Mouse (Mus musculus): ENCODE results near the gene Cela3b.

- TF ChIP-seq CTCF (IDR thresholded peaks at IDR 0.05; ENCODE audit: borderline replicate concordance, control insufficient read depth, extremely low read depth, insufficient read depth, low read length, poor library complexity) (no peak), POLR2A (IDR thresholded peaks at IDR 0.05; ENCODE audit: control insufficient read depth, extremely low read depth, insufficient read depth, low read length, poor library complexity) (no peak)
These were observed 34.9 kb upstream of the Cela3b start for GRCm38 (mm10) chr4:137465125-137465787.

Data from thymus, adult 2 months (tissue).